ENCODE assay signal across 8 mouse cellular contexts in genomic region chr4:127435076-127435475, GRCm38 (mm10).
A peak's percentile ranks its signal among the peaks of the same experiment; 100 is the strongest.
DNase-seq lines count a peak whose midpoint lies in the region; ATAC-seq and TF ChIP-seq lines count a peak whose summit lies in the region.

No protein-coding gene starts in this region.

- no peak for ATAC-seq in lung, postnatal 0 days

- no peak overlapping the region for H3K4me3 ChIP-seq in gastrocnemius, adult 2 months
- no peak overlapping the region for H3K4me3 ChIP-seq in ES-E14 (ENCODE audit: insufficient read depth in 1 of 2, low read depth in 1 of 2, low read length in 2 of 2, poor library complexity in 1 of 2, severe bottlenecking in 1 of 2)
- H3K4me3 ChIP-seq in lung, postnatal 0 days (ENCODE audit: low read depth, low read length) = no peak overlapping the region

- peak; percentile 52 for DNase-seq in gastrocnemius, adult 2 months
- DNase-seq in gastrocnemius, adult 8-10 months (ENCODE audit: low spot score in 2 of 2) = no peak
- peak; percentile 65 for DNase-seq in ES-E14 (ENCODE audit: low read depth, low spot score)
- DNase-seq in cerebellum, adult 18-20 months = peak; percentile 49 to 69
- peak; percentile 15 to 31 for DNase-seq in gastrocnemius, postnatal 36 days
- DNase-seq in kidney, postnatal 4 days = peak; percentile 72
- peak; percentile 76 for DNase-seq in lung, postnatal 0 days (ENCODE audit: low spot score)
- DNase-seq in testis, postnatal 14 days (ENCODE audit: low spot score) = peak; percentile 71

- no peak overlapping the region for H3K4me2 ChIP-seq in lung, postnatal 0 days (replicated peaks; ENCODE audit: low read depth, low read length)

- in situ Hi-C loops in ES-E14 (cut with MboI; ENCODE audit: low sequenced_read_pairs in 2 of 2, unreplicated experiment in 2 of 2) = no loop called here

- H3K9me3 ChIP-seq in ES-E14 (ENCODE audit: control insufficient read depth, insufficient read depth, low read depth, low read length) = no peaks in the 10 kb centered on the region
- no peaks in the 10 kb centered on the region for H3K9me3 ChIP-seq in lung, postnatal 0 days (ENCODE audit: low read length)

- H3K4me1 ChIP-seq in ES-E14 (ENCODE audit: control insufficient read depth in 2 of 2, insufficient read depth in 2 of 2, low read length in 2 of 2, poor library complexity in 1 of 2) = peaks cover 2 to 5% of the 10 kb centered on the region in 2 experiments; a peak in 1 of 4 replicates
- H3K4me1 ChIP-seq in lung, postnatal 0 days (ENCODE audit: insufficient read depth, low read depth, low read length) = no peaks in the 10 kb centered on the region

- peak; percentile 61 for TF ChIP-seq CTCF in gastrocnemius, adult 2 months (IDR thresholded peaks at IDR 0.05)
- peak; percentile 79 for TF ChIP-seq CTCF in lung, postnatal 0 days (IDR thresholded peaks at IDR 0.05)

- 19% methylated on average over 6 of the region's 8 CpGs for WGBS in lung, postnatal 0 days

- H3K36me3 ChIP-seq in ES-E14 (ENCODE audit: control insufficient read depth, insufficient read depth, low read length, poor library complexity, severe bottlenecking) = no peaks in the 10 kb centered on the region
- no peaks in the 10 kb centered on the region for H3K36me3 ChIP-seq in lung, postnatal 0 days (ENCODE audit: insufficient read depth, low read length)

- intact Hi-C loops in gastrocnemius, adult 2 months (cut with DNase I) = no loop called here
- intact Hi-C loops in gastrocnemius, postnatal 36 days (cut with DNase I) = no loop called here

- no peak overlapping the region for H3K9ac ChIP-seq in ES-E14 (ENCODE audit: insufficient read depth, low read depth, low read length, poor library complexity, severe bottlenecking)
- H3K9ac ChIP-seq in lung, postnatal 0 days (replicated peaks; ENCODE audit: low read depth) = no peak overlapping the region

- no peaks in the 10 kb centered on the region for H3K27me3 ChIP-seq in lung, postnatal 0 days (replicated peaks; ENCODE audit: insufficient read depth, low read length)

- no peak overlapping the region for H3K27ac ChIP-seq in gastrocnemius, adult 2 months
- no peak overlapping the region for H3K27ac ChIP-seq in ES-E14 (ENCODE audit: insufficient read depth, low read depth, low read length, poor library complexity, severe bottlenecking)
- no peak overlapping the region for H3K27ac ChIP-seq in lung, postnatal 0 days (ENCODE audit: low read length)

- no peak for TF ChIP-seq EP300 in lung, postnatal 0 days (IDR thresholded peaks at IDR 0.05)

TF ChIP-seq in ES-E14, 5 proteins besides CTCF, POLR2A, EP300 and RAD21:
- TF ChIP-seq ZNF384 (IDR thresholded peaks at IDR 0.05; ENCODE audit: low read depth, low read length) (no peak), MAFK (IDR thresholded peaks at IDR 0.05; ENCODE audit: insufficient read depth, low read depth, low read length) (no peak), HCFC1 (IDR thresholded peaks at IDR 0.05; ENCODE audit: borderline replicate concordance, insufficient read depth, low read length) (no peak)

Comparison
In these comparisons a context has a peak if more than half of its experiments do, and no peak if none do; other contexts are left out.
1. DNase-seq: peak in gastrocnemius, adult 2 months (single experiment), ES-E14 (single experiment), cerebellum, adult 18-20 months (2 of 2), gastrocnemius, postnatal 36 days (2 of 2), kidney, postnatal 4 days (2 of 2), lung, postnatal 0 days (single experiment) and testis, postnatal 14 days (single experiment); none in gastrocnemius, adult 8-10 months (0 of 2).